Mouse (Mus musculus): ENCODE results near the gene Hist1h4h.
"Not testable (repeated sequence)": the region's sequence is repeated elsewhere in the genome, so short reads cannot be mapped to it uniquely, and the experiment has no call there.

The Hist1h4h gene

DNA sequence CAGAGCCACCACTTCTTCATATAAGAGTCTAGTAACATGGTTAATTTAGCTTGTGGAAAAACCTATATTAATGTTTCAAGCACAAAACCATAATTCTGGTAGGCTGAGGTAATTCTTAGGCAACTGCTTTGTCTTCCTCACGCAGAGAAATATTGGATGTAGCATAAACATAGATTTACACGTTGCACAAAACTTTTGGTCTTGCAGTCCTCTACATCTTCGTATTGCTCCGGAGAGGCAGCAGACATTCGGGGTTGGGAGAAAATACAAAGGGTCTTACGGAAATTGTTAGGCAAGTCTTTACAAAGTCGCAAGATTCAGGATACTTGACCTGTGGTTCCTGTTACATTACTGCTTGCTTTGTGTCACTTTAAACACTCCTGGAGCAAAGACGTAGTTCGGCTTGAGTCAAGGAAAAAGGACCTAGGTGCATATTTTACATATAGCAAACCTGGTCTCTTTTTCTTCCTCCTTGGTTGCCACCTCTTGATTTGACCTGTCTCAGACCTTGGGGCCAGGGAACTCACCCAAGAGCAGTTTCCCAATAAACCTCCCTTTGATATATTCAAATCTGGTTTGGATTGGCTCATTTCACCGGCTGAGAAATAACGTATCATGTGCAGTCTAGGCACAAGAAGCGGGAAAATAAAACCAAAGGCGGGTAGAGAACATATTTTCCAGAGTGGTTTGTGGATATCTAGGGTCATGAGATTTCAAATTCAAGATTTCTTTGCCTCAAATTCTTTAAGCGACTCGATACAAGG is 3.7 kb downstream of the Hist1h4h start:
- no peak for DNase-seq (ENCODE audit: extremely low spot score, low spot score)

DNA sequence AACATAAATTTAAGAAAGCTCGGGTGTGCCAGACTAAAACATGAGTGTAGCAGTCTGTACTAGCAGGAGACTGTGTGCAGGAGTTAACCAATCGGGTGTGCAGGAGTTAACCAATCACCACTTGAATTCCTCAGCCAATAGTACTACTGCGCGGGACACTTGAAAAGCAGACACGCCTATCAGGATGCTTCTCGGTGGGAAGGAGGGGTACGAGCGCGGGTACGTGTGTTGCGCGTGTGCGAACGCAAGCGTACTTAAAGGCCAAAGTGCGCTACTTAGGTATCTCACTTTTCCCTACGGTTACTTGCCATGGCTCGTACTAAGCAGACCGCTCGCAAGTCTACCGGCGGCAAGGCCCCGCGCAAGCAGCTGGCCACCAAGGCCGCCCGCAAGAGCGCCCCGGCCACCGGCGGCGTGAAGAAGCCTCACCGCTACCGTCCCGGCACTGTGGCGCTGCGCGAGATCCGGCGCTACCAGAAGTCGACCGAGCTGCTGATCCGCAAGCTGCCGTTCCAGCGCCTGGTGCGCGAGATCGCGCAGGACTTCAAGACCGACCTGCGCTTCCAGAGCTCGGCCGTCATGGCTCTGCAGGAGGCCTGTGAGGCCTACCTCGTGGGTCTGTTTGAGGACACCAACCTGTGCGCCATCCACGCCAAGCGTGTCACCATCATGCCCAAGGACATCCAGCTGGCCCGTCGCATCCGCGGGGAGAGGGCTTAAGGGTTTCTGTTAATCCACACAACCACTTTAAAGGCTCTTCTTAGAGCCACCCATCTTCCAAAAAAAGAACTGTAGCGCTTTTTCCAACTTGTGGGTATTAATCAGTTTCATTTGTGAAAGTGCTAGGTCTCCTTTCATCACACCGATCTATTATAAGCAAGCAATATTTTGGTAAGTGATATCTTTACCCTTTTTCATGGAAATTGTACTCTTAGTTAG is 4.6 kb downstream of the Hist1h4h start, which contains the start of gene Hist1h3g:
Hist1h3g (plus strand) TSS at position 286 of the 939 bp plus-strand sequence.
- peak; percentile 89 for DNase-seq (ENCODE audit: extremely low spot score, low spot score)

DNA sequence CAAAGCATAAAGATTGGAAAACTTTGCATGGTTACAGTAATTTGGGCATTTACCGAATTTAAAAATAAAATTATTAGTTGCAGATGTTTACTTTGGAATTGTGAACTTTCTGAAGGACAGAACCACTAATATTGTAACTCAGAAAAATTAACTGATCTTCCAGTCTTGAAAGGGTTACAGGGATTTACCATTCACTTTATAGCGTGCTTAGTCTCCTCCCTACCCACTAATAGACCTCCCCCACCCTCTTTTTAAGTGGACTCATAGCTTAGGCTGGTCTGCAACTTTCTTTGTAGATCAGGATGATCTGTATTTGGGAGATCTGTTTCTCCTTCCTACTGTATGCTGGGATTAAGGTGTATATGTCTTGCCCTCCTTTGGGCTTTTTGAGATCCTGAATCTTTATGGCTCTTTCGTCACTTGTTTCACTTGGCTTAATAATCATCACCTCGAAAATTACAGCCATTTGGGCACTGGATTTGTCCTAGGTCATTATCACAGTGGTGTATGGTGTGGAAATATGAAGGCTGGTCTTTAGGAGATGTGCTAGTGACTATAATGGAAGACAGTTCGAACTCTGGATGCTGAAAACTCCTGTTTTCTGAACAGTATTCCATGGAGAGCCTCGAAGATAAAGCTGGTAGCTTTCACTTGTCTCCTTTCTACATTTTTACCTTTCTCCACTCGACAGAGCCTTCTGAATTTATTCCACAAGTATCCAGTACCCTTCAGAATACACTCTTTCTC is 5.4 kb downstream of the Hist1h4h start:
- no peak for DNase-seq (ENCODE audit: extremely low spot score, low spot score)

DNA sequence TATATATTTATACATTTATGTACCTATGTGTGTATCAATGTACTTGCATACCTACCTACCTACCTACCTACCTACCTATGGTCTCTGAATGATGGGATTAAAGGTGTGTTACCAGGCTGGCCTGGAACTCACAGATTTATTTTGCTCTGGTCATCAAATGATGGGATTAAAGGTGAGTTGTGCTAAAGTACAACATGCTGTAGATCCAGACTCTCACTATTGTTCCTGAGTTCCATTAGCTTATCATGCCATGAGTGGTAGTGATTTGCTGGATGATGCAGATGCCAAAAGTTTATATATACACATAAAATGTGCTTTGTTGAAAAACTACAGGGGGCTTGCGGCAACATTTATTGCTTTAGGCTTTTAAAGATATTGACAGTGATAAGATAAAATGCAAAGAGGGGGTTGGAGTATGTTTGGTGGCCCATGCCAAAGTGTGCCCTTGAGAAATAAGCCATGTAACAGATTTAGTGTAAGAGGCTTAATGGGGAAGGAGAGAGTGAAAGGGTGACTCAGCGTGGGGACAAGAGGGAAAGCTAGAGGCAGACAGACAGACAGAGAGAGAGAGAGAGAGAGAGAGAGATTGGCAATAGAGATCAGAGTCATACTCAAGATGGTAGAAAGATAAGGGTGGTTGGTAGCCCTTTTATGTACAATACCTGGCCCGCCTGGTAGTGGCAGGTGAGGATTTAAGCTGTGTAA is 6.3 kb downstream of the Hist1h4h start:
- DNase-seq (ENCODE audit: extremely low spot score, low spot score): no peak

DNA sequence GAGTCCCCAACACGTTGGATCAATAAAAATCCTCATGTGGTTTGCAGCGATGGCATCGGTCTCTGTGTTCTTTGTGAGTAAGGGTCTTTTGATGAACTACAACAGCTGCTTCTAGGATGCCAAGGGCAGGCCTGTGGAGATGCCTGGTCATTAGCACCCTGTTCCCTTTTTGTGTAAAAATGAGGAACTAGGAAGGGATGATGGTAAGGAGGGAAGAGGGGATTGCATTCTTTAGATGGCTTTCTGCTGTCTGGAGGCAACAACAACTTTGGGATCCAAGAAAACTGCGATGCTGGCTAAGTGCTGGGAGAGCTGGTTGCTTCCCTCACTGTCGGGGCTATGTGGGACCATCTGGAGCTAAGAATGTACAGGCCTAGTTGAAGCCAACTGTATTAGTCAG is 7.4 kb downstream of the Hist1h4h start:
- DNase-seq (ENCODE audit: extremely low spot score, low spot score): no peak

DNA sequence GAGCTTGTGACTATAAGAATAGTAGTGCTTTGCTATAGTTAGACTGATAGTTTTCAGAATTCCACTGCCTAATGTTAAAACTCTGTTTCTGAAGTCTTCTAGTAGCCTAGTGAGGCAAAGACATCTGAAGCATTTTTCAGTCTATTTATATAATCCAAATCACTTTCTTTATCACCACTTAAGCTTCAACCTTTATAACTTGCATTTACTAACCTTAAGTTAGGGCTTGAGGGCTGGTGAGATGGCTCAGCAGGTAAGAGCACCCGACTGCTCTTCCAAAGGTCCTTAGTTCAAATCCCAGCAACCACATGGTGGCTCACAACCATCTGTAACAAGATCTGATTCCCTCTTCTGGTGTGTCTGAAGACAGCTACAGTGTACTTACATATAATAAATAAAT is 9.0 kb downstream of the Hist1h4h start:
- DNase-seq (ENCODE audit: extremely low spot score, low spot score): not testable (repeated sequence)

DNA sequence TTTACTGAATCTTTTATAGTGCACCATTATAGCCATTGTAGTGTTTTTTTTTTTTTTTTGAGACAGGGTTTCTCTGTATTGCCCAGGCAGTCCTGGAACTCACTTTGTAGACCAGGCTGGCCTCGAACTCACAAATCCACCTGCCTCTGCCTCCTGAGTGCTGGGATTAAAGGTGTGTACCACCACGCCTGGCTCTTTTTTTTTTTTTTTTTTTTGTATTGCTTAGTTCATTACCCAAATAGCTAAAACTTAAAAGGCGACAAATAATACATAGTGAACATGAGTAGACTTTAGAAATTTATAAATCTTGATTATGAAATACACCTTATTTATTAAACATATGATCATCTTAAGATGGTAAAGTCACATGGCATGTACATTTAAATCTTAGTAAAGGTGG is 10.6 kb downstream of the Hist1h4h start:
- no peak for DNase-seq (ENCODE audit: extremely low spot score, low spot score)

DNA sequence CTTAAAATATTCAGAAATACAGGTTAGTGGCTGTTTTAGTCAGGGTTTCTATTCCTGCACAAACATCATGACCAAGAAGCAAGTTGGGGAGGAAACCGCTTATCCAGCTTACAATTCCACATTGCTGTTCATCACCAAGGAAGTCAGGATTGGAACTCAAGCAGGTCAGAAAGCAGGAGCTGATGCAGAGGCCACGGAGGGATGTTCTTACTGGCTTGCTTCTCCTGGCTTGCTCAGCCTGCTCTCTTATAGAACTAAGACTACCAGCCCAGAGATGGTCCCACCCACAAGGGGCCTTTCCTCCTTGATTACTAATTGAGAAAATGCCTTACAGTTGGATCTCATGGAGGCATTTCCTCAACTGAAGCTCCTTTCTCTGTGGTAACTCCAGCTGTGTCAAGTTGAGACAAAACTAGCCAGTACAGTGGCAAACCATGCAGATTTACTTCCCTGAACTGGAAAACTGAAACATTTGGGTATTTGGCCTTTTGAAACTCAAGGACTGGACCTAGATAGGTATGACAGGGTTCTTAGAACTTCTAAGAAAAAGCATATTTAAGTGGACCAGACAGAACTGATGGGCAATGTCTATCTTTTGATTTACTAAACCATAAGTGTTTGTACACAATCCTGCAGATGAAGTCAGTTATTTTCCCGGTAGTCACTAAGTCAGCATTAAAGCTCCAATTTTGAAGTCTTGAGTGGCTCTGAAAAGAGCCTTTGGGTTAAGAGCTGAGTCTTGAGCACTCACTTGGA is 11.6 kb downstream of the Hist1h4h start:
- not testable (repeated sequence) for DNase-seq (ENCODE audit: extremely low spot score, low spot score)

DNA sequence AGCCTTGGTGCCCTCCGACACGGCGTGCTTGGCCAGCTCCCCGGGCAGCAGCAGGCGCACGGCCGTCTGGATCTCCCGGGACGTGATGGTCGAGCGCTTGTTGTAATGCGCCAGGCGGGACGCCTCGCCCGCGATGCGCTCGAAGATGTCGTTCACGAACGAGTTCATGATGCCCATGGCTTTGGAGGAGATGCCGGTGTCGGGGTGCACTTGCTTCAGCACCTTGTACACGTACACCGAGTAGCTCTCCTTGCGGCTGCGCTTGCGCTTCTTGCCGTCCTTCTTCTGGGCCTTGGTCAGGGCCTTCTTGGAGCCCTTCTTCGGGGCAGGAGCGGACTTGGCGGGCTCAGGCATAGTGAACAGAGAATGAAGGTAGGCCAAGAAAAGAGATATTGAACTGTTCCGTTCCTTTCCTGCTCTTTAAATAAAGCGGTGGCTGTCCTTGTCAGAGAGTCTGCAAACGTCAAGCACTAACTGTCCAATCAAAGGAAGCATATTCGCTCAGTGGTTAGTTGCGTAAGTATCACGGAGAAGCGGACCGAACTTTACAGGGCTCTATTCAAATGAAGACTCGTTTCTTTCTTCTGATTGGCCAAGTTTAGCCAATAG is 12.3 kb downstream of the Hist1h4h start, which contains the start of gene Hist1h2bh:
Hist1h2bh (minus strand) TSS at position 394 of the 609 bp plus-strand sequence.
- DNase-seq (ENCODE audit: extremely low spot score, low spot score): peak; percentile 83

DNA sequence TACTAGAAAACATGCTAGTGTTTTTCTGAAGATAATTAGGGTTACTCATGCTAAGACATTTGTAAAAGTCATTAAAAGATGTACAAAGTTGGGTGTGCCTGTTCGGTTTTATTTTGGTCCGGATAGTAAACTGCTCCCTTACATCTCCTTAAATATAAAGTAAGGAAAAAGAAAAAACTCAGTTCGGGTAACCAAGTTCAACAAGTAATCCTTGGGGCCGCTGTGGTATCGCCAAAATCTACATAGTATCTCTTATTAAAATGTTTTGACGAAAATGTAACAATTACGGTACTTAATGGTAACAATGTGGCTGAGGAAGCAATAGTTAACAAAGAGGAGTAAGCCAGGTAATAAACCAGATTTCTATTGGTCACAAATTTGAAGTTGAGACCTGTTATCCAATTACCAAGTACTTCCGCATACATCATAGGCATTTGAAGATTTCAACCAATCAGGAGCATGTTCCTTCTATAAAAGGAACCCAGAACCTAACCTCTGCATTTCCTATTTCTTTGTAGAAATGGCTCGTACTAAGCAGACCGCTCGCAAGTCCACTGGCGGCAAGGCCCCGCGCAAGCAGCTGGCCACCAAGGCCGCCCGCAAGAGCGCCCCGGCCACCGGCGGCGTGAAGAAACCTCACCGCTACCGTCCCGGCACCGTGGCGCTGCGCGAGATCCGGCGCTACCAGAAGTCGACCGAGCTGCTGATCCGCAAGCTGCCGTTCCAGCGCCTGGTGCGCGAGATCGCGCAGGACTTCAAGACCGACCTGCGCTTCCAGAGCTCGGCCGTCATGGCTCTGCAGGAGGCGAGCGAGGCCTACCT is 13.3 kb downstream of the Hist1h4h start, which contains the start of gene Hist1h3f:
Hist1h3f (plus strand) TSS at position 88 of the 822 bp plus-strand sequence.
- DNase-seq (ENCODE audit: extremely low spot score, low spot score): no peak

DNA sequence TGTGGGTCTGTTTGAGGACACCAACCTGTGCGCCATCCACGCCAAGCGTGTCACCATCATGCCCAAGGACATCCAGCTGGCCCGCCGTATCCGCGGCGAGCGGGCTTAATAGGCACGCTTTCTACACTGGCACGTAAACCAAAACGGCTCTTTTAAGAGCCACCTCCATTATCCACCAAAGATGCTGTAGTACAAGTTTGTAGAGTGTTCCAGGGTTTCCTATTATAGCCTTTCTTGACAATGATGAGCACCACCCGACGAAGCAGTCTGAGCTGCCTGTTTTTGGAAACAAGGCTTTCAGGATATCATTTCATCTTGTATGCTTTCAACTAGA is 13.9 kb downstream of the Hist1h4h start:
- not testable (repeated sequence) for DNase-seq (ENCODE audit: extremely low spot score, low spot score)

DNA sequence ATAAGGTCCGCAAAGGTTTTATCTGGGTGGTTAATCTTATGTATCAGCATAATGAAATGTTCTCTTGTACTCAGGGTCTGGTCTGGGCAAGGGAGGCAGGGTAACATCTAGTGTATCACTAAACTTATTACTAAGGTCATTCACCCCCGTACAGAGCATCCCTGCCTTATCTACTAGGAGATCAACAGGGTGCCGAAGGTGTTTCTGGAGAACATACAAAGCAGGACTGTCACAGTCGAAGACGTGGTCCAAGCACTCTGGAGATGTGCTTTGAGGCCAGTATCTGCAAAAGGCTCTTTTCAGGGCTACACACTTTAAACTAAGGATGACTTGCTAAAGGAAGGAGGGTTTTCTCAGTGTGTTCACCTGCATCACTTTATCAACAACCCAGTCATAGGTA is 15.8 kb downstream of the Hist1h4h start:
- DNase-seq (ENCODE audit: extremely low spot score, low spot score): no peak

DNA sequence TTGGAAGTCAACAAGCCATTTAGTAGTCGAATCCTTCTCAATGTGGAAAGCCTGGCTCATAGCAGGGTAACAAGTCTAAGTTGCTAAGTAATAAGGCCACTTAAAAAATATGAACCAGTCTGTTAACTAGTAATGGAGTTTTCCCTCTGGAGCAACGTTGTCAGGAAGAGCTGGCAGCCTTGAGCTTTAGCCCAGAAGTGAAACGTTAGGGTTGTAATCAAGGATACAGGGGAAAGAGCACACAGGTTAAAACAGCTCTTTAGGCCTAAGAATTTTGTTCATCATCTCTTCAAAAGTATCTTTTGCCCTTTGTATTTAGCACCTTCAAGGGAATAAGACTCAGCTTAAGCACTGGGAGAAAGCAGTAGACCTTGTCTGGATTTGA is 19.9 kb downstream of the Hist1h4h start:
- DNase-seq (ENCODE audit: extremely low spot score, low spot score): no peak

DNA sequence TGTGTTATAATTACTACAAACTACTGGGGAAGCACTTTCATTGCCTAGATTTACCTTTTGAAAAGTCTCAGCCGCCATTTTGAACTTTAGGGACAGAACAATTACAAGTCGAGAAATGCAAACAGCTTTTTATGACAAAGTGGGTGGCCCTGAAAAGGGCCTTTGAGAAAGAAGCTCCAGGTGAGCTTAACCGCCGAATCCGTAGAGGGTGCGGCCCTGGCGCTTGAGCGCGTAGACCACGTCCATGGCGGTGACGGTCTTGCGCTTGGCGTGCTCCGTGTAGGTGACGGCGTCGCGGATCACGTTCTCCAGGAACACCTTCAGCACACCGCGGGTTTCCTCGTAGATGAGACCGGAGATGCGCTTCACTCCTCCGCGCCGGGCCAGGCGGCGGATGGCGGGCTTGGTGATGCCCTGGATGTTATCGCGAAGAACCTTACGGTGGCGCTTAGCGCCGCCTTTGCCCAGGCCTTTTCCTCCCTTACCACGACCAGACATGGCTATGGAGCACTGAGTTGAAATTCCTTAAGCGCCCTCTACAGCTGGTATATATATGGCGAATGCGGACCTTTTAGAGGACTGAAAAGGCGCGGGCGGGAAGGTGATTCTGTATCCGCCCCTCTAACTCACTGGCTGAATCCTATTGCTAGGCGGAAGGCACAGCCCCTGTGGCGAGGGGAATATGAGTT is 20.4 kb downstream of the Hist1h4h start, which contains the start of gene Hist1h4f:
Hist1h4f (minus strand) TSS at position 503 of the 689 bp plus-strand sequence.
- peak; percentile 94 for DNase-seq (ENCODE audit: extremely low spot score, low spot score)

DNA sequence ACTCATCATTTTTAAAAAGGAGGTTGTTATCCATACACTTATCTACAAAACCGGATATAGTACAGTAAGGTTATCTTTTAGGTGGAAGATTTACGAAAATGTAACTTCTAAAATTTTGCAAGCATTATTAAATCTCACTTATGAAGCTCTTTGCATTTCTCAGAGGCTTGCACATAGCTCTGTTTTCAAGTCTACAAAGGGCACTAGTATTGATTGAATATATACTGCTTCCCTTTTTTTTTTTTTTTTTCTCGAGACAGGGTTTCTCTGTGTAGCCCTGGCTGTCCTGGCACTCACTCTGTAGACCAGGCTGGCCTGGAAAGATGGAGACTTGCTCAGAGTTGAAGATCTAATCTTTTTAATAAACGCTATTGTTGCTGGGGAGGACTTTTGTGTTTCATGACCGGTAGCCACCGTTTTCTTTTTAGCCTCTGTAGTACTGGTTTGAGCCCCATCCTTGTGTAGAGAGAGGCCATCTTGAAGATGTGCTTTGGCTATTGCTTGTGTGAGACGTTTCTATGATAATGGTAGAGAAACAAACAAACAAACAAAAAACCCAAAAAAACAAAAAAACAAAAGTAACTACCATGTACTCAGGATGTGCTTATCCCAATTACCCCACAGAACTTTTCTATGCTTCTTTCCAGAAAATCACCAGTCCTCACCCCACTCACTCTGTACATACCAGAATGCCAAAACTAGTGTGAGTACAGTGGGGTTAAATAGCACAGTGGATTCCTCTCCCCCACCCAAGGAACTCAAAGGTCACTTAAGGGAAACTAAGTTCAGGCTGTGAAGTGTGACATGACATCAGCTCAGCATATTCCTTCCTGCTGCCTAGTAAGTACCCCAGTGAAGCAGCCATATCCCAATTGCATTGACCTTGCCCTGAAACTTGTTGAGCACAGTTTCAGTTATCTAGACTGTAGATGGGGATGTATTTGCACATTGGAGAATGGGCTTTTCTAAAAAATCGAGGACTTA is 21.4 kb downstream of the Hist1h4h start:
- no peak for DNase-seq (ENCODE audit: extremely low spot score, low spot score)

DNA sequence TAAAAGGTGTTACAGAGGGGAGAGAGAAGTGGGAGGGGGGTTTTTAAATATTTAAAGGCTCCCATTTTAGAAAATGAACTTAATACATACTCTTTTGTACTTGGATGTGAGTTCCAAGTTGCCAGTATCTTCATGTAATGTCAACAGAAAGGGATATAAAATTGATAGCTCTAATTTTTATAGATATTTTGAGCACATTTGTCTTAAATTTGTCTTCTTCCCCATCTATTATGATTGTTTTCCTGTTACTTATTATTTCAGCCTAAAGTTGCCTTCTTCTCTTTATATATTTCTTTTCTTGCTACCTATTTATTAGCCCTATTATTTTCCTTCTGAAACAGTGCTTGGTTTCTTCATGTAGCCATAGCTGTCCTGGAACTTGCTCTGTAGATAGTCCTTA is 22.1 kb downstream of the Hist1h4h start, which contains the start of gene Hist1h1d:
Hist1h1d (plus strand) TSS at position 301 of the 400 bp plus-strand sequence.
- DNase-seq (ENCODE audit: extremely low spot score, low spot score): no peak

DNA sequence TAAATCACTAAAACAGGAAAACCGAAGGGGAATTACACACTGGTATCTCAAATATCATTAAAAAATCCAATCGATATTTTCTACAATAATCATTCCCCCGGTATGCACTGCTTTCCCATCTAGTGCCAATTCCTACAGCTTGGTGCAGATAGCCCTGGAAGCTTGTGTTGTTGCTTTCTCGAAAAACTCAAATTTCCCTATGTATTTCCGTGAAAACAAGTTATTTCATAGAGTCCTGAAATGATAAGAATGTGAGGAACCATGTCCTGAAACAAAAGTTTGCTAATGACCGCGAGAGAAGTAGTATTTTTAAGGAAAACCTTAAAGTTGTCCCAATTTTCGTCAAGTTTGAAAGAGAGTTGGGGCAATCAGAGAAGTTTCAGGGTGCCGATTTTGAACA is 23.5 kb downstream of the Hist1h4h start:
- DNase-seq (ENCODE audit: extremely low spot score, low spot score): no peak

Data from neural tube, embryonic 10.5 days (tissue).